Mouse (Mus musculus): ENCODE results near the gene Tlx1. TPM values are rescaled to one million over a fixed set of nuclear protein-coding genes. Genes with fewer than 3 reads are reported as not detected.

Tlx1 gene
- polyA plus RNA-seq, 2 experiments, result 0.55 to 0.82 TPM

DNA sequence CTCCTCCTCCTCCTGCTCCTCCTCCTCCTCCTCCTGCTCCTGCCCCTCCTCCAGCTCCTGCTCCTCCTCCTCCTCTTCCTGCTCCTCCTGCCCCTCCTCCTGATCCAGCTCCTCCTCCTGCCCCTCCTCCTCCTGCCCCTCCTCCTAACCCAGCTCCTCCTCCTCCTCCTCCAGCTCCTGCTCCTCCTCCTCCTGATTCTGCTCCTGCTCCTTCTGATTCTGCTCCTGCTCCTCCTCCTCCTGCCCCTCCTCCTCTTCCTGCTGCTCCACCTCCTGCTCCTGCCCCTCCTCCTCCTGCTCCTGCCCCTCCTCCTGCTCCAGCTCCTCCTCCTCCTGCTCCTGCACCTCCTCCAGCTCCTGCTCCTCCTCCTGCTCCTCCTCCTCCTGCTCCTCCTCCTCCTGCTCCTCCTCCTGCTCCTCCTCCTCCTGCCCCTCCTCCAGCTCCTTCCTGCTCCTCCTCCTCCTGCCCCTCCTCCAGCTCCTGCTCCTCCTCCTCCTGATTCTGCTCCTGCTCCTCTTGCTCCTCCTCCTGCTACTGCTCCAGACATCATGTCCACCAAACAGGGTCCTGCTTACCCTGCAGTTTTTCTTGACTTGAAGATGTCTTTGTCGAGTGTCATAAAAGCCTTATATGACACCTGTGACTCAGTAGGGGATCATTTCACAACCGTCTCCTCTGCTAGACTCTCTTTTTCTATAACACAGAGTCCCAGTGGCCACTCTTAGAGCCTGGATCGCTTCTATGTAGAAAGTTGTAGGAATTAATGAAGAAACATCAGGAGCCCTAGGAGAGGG is 55.0 kb downstream of the Tlx1 start:
- no peak for TF ChIP-seq POLR2A (IDR thresholded peaks at IDR 0.05; ENCODE audit: borderline replicate concordance, extremely low read depth, insufficient read depth, insufficient read length)
- H3K4me1 ChIP-seq (ENCODE audit: control insufficient read depth, insufficient read depth, low read length), result 0 out of 2 replicates have a peak, but pooled peaks cover 8% of the 10 kb centered on the region
- H3K36me3 ChIP-seq (ENCODE audit: control insufficient read depth, insufficient read depth, low read length), result no peaks in the 10 kb centered on the region
- ATAC-seq (ENCODE audit: low FRiP score, low read depth) (no peak), DNase-seq (ENCODE audit: low spot score) (no peak)
- 70% methylated on average over 3 of the region's 3 CpGs for WGBS
- H3K4me3 ChIP-seq (replicated peaks; ENCODE audit: low read length), result no peak overlapping the region
- H3K27ac ChIP-seq (replicated peaks; ENCODE audit: low read depth, low read length), result no peak overlapping the region
- H3K4me2 ChIP-seq (replicated peaks; ENCODE audit: low read depth, low read length, severe bottlenecking), result no peak overlapping the region
- no peak overlapping the region for H3K9ac ChIP-seq (ENCODE audit: low read depth, low read length, severe bottlenecking)
- no peaks in the 10 kb centered on the region for H3K9me3 ChIP-seq (ENCODE audit: control insufficient read depth, low read length)
- no peaks in the 10 kb centered on the region for H3K27me3 ChIP-seq (ENCODE audit: control insufficient read depth, insufficient read depth, low read length)

Other genes with a start within 250 kb of the Tlx1 start
- gene Slf2, start 219.5 kb upstream of the Tlx1 start, polyA plus RNA-seq (2012; rRNA removed), result 28.3 and 35.0 TPM in 2 replicates
- 39.1 and 41.6 TPM in 2 replicates for gene Slf2, start 219.5 kb upstream of the Tlx1 start, polyA plus RNA-seq (2014; fragmentation: Nextera tagmentation; extraction: Ambion mirVana)
- gene Sema4g, start 161.6 kb upstream of the Tlx1 start, polyA plus RNA-seq (2012; rRNA removed), result 61.3 and 79.8 TPM in 2 replicates
- gene Sema4g, start 161.6 kb upstream of the Tlx1 start, polyA plus RNA-seq (2014; fragmentation: Nextera tagmentation; extraction: Ambion mirVana), result 5.4 and 7.3 TPM in 2 replicates
- gene Twnk, start 145.0 kb upstream of the Tlx1 start, polyA plus RNA-seq (2012; rRNA removed), result 13.6 and 15.9 TPM in 2 replicates
- gene Twnk, start 145.0 kb upstream of the Tlx1 start, polyA plus RNA-seq (2014; fragmentation: Nextera tagmentation; extraction: Ambion mirVana), result 12.5 and 13.3 TPM in 2 replicates
- gene Mrpl43, start 144.2 kb upstream of the Tlx1 start, polyA plus RNA-seq (2012; rRNA removed), result 67.6 and 78.9 TPM in 2 replicates
- 55.0 and 61.3 TPM in 2 replicates for gene Mrpl43, start 144.2 kb upstream of the Tlx1 start, polyA plus RNA-seq (2014; fragmentation: Nextera tagmentation; extraction: Ambion mirVana)
- 87.0 and 123 TPM in 2 replicates for gene Lzts2, start 136.3 kb upstream of the Tlx1 start, polyA plus RNA-seq (2012; rRNA removed)
- gene Lzts2, start 136.3 kb upstream of the Tlx1 start, polyA plus RNA-seq (2014; fragmentation: Nextera tagmentation; extraction: Ambion mirVana), result 64.7 and 75.6 TPM in 2 replicates
- gene Pdzd7, start 105.0 kb upstream of the Tlx1 start, polyA plus RNA-seq (2012; rRNA removed), result 0.85 and 0.99 TPM in 2 replicates
- gene Pdzd7, start 105.0 kb upstream of the Tlx1 start, polyA plus RNA-seq (2014; fragmentation: Nextera tagmentation; extraction: Ambion mirVana), result 0.26 and 0.47 TPM in 2 replicates
- 44.9 and 48.0 TPM in 2 replicates for gene Sfxn3, start 103.2 kb upstream of the Tlx1 start, polyA plus RNA-seq (2012; rRNA removed)
- gene Sfxn3, start 103.2 kb upstream of the Tlx1 start, polyA plus RNA-seq (2014; fragmentation: Nextera tagmentation; extraction: Ambion mirVana), result 30.5 and 32.5 TPM in 2 replicates
- 20.5 and 22.9 TPM in 2 replicates for gene Kazald1, start 75.4 kb upstream of the Tlx1 start, polyA plus RNA-seq (2012; rRNA removed)
- gene Kazald1, start 75.4 kb upstream of the Tlx1 start, polyA plus RNA-seq (2014; fragmentation: Nextera tagmentation; extraction: Ambion mirVana), result 31.1 and 33.1 TPM in 2 replicates
- 2.7 and 3.9 TPM in 2 replicates for gene Lbx1, start 85.1 kb downstream of the Tlx1 start, polyA plus RNA-seq (2012; rRNA removed)
- 1.4 and 2.2 TPM in 2 replicates for gene Lbx1, start 85.1 kb downstream of the Tlx1 start, polyA plus RNA-seq (2014; fragmentation: Nextera tagmentation; extraction: Ambion mirVana)
- 38.3 and 41.5 TPM in 2 replicates for gene Btrc, start 213.1 kb downstream of the Tlx1 start, polyA plus RNA-seq (2012; rRNA removed)
- gene Btrc, start 213.1 kb downstream of the Tlx1 start, polyA plus RNA-seq (2014; fragmentation: Nextera tagmentation; extraction: Ambion mirVana), result 44.1 and 47.5 TPM in 2 replicates

All from limb, embryonic 14.5 days (tissue).